Mouse (Mus musculus) myocyte (in vitro differentiated cells): ENCODE measurements around the gene Sh3rf3. TPM values are rescaled to one million over a fixed set of nuclear protein-coding genes. Genes with fewer than 3 reads are reported as not detected.
A peak's percentile ranks its signal among the peaks of the same experiment; 100 is the strongest.

Experiments used
- H3K27me3 ChIP-seq: one replicate; pipeline ENCODE4 v1.6.1; 2011; ENCODE audit not compliant: control insufficient read depth, insufficient read depth, insufficient read length
- H3K36me3 ChIP-seq: one replicate; pipeline ENCODE4 v1.6.1; 2011; ENCODE audit not compliant: control insufficient read depth, insufficient read depth
- H3K4me2 ChIP-seq: one replicate; pipeline ENCODE4 v1.6.1; 2011; ENCODE audit warnings: low read depth, control low read depth
- H3K4me3 ChIP-seq: one replicate; pipeline ENCODE4 v1.5.1; 2011; ENCODE audit warnings: mild to moderate bottlenecking, control low read depth, moderate library complexity
- H3K79me2 ChIP-seq: one replicate; pipeline ENCODE4 v1.6.1; 2011; ENCODE audit not compliant: control insufficient read depth, insufficient read depth
- H3ac ChIP-seq: one replicate; pipeline ENCODE4 v1.6.1; 2011; ENCODE audit not compliant: control insufficient read depth, insufficient read length
- CEBPB ChIP-seq: IDR thresholded peaks from 2 replicates; pipeline ENCODE4 v1.6.1; 2011; ENCODE audit warnings: mild to moderate bottlenecking, moderate library complexity; ENCODE audit not compliant: poor library complexity, insufficient read depth, severe bottlenecking
- E2F4 ChIP-seq: IDR thresholded peaks from one replicate; pipeline ENCODE4 v1.6.1; 2011; ENCODE audit warnings: mild to moderate bottlenecking, control low read depth, moderate library complexity; ENCODE audit not compliant: insufficient read depth
- MAX ChIP-seq: IDR thresholded peaks from one replicate; pipeline ENCODE4 v1.6.1; 2011; ENCODE audit warnings: low read depth, mild to moderate bottlenecking, control low read depth
- MYOD1 ChIP-seq, 3 experiments: IDR thresholded peaks; one replicate each; pipeline ENCODE4 v1.6.1; 2011; ENCODE audit warnings: control low read depth in 2 of 3, low read depth in 2 of 3, mild to moderate bottlenecking in 2 of 3, moderate library complexity in 1 of 3; ENCODE audit not compliant: insufficient read length in 2 of 3, control insufficient read depth in 1 of 3
- MYOG ChIP-seq, 3 experiments: IDR thresholded peaks; one replicate each; pipeline ENCODE4 v1.6.1; 2011; ENCODE audit warnings: control low read depth in 2 of 3, low read depth in 2 of 3, mild to moderate bottlenecking in 2 of 3; ENCODE audit not compliant: insufficient read length in 2 of 3, control insufficient read depth in 1 of 3, insufficient read depth in 1 of 3
- POLR2A ChIP-seq: IDR thresholded peaks from one replicate; pipeline ENCODE4 v1.6.1; 2011; ENCODE audit warnings: low read depth, mild to moderate bottlenecking, control low read depth, moderate library complexity; ENCODE audit not compliant: insufficient read length
- POLR2AphosphoS2 ChIP-seq: IDR thresholded peaks from one replicate; pipeline ENCODE4 v1.6.1; 2011; ENCODE audit warnings: low read depth, control low read depth; ENCODE audit not compliant: insufficient read length
- REST ChIP-seq: IDR thresholded peaks from one replicate; pipeline ENCODE4 v1.6.1; 2011; ENCODE audit warnings: mild to moderate bottlenecking, control low read depth, moderate library complexity; ENCODE audit not compliant: insufficient read depth, insufficient read length
- SRF ChIP-seq: IDR thresholded peaks from one replicate; pipeline ENCODE4 v1.6.1; 2011; ENCODE audit warnings: low read depth; ENCODE audit not compliant: control insufficient read depth, insufficient read length
- TCF12 ChIP-seq: IDR thresholded peaks from one replicate; pipeline ENCODE4 v1.6.1; 2011; ENCODE audit warnings: mild to moderate bottlenecking, control low read depth; ENCODE audit not compliant: poor library complexity, insufficient read depth, severe bottlenecking
- TCF3 ChIP-seq: IDR thresholded peaks from one replicate; pipeline ENCODE4 v1.6.1; 2011; ENCODE audit warnings: low read depth, control low read depth; ENCODE audit not compliant: insufficient read length
- USF1 ChIP-seq: IDR thresholded peaks from one replicate; pipeline ENCODE4 v1.6.1; 2011; ENCODE audit warnings: low read depth, mild to moderate bottlenecking, control low read depth, moderate library complexity
- polyA plus RNA-seq: library from polyadenylated mRNA; unstranded; fragments of >200 nt; fragmentation: generic; extraction: Trizol; gene quantifications from one replicate; pipeline ENCODE4 v1.2.1, GENCODE M21; 2012; ENCODE audit warnings: missing spikeins

Sh3rf3 gene
- polyA plus RNA-seq, 1 experiment = 0.10 TPM

DNA sequence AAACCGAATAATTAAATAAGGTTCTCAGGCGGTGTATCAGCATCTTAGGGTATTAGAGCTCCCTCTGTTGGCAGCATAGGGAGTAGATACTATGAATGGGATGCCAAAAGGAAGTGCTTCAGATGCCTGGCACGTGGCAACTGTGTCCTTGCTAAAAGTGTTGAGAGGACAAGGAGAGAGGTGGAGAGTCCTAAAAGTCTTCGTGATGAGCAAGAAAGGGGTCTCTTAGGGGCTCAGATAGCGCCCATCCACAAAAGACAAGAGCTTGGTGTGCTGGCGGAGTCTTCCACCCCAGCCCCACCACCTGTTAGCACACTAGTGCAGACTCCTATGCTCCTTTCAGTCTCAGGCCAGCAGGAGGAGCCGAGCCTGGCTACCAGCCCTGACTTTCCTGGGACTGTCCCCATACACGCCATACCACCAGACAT lies 336.8 kb downstream of the Sh3rf3 start:
- Histone ChIP-seq H3K36me3 (no peaks in the 10 kb centered on the region), H3K79me2 (no peaks in the 10 kb centered on the region), H3K4me2 (peak overlapping the region; percentile 26), H3K4me3 (no peak overlapping the region), H3K27me3 (no peaks in the 10 kb centered on the region), H3ac (no peak overlapping the region)
- TF ChIP-seq MYOG (IDR thresholded peaks at IDR 0.05; ENCODE audit: control insufficient read depth in 1 of 3, insufficient read depth in 1 of 3, insufficient read length in 2 of 3, low read depth in 2 of 3) (peak in 1 of 3 experiments; percentile 27), MYOD1 (IDR thresholded peaks at IDR 0.05; ENCODE audit: control insufficient read depth in 1 of 3, insufficient read length in 2 of 3, low read depth in 2 of 3) (peak in 2 of 3 experiments; percentile 32 to 42), MAX (no peak)

DNA sequence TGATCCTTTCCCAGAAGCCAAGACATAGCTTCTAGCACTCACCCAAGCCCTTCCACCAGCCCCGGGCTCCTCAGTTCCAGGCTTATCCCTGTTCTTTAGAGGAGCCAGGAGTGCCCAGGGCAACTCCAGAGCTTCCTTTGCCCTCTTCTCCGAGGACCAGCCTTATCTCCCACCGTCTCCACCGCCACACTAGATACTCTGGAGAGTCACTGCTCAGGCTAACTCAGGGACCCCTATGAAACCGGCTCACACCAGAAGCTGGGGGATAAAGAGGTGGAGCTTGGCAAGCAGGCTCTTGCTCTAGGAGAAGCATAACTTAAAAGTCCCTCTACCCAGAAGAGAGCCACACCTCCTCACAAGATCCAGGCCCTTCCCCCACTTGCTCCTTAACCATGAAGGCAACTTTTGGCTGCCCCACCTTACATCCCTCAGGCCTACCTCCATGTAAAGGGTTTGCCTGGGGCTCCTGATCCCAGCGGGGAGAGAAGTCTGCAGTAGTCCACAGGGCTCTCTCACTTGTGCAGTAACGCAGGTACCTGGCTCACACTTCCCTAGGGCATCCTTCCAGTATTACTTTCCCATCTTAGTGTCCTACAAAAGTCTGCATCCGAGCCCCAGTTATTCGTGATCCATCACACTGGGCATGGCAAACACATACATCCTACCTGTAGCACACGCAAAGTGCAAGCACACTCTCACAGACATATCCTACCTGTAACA lies 337.9 kb downstream of the Sh3rf3 start:
- H3ac ChIP-seq = no peak overlapping the region
- no peak overlapping the region for H3K4me3 ChIP-seq
- H3K27me3 ChIP-seq = no peaks in the 10 kb centered on the region
- TF ChIP-seq MYOG (IDR thresholded peaks at IDR 0.05; ENCODE audit: control insufficient read depth in 1 of 3, insufficient read depth in 1 of 3, insufficient read length in 2 of 3, low read depth in 2 of 3) (no peak), POLR2AphosphoS2 (no peak)
- H3K4me2 ChIP-seq = no peak overlapping the region
- no peaks in the 10 kb centered on the region for H3K36me3 ChIP-seq
- no peaks in the 10 kb centered on the region for H3K79me2 ChIP-seq

GRCm38 (mm10) chr10:59152544-59153081 lies 339.5 kb downstream of the Sh3rf3 start:
- Histone ChIP-seq H3ac (no peak overlapping the region), H3K4me3 (no peak overlapping the region), H3K36me3 (peaks cover 6% of the 10 kb centered on the region), H3K79me2 (no peaks in the 10 kb centered on the region), H3K27me3 (no peaks in the 10 kb centered on the region), H3K4me2 (no peak overlapping the region)
- TF ChIP-seq SRF = no peak
- no peak for TF ChIP-seq E2F4
- TF ChIP-seq POLR2A = no peak
- TF ChIP-seq MYOG (IDR thresholded peaks at IDR 0.05; ENCODE audit: control insufficient read depth in 1 of 3, insufficient read depth in 1 of 3, insufficient read length in 2 of 3, low read depth in 2 of 3) = peak in 1 of 3 experiments; percentile 53
- no peak for TF ChIP-seq REST
- TF ChIP-seq POLR2AphosphoS2 = peak; percentile 32
- no peak for TF ChIP-seq MAX
- TF ChIP-seq MYOD1 (IDR thresholded peaks at IDR 0.05; ENCODE audit: control insufficient read depth in 1 of 3, insufficient read length in 2 of 3, low read depth in 2 of 3) = peak in 1 of 3 experiments; percentile 27
- no peak for TF ChIP-seq USF1
- no peak for TF ChIP-seq TCF3
- 0 out of 2 replicates have a peak, but pooled peaks have one; percentile 53 for TF ChIP-seq CEBPB
- TF ChIP-seq TCF12 = no peak

DNA sequence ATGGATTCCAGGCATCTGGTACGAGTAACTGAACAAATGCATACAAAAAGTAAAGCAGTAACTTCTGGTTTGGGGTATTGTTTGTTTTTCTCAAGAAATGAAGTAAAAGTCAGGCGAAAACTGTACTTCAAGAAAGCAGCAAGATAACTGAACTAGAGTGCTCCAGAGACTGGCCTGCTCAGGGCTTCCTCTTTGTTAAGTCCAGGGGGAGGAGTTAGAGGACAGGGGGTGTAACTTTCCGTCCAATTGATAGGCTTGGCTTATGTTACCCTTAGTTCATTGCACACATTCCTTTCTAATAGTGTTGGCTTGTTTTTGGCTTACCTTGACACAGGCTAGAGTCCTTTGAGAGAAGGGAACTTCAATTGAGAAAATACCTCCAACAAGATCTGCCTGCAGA lies 345.5 kb downstream of the Sh3rf3 start:
- H3ac ChIP-seq = no peak overlapping the region
- no peak overlapping the region for H3K4me3 ChIP-seq
- H3K27me3 ChIP-seq = no peaks in the 10 kb centered on the region
- TF ChIP-seq E2F4 (no peak), MYOG (IDR thresholded peaks at IDR 0.05; ENCODE audit: control insufficient read depth in 1 of 3, insufficient read depth in 1 of 3, insufficient read length in 2 of 3, low read depth in 2 of 3) (no peak), CEBPB (no peak), MYOD1 (IDR thresholded peaks at IDR 0.05; ENCODE audit: control insufficient read depth in 1 of 3, insufficient read length in 2 of 3, low read depth in 2 of 3) (no peak), TCF12 (no peak), SRF (no peak), REST (no peak), USF1 (no peak), TCF3 (no peak)
- peaks cover 10% of the 10 kb centered on the region for H3K36me3 ChIP-seq
- H3K4me2 ChIP-seq = no peak overlapping the region
- H3K79me2 ChIP-seq = no peaks in the 10 kb centered on the region

- no peak overlapping the region for H3ac ChIP-seq
- peaks cover 13% of the 10 kb centered on the region for H3K36me3 ChIP-seq
- H3K4me2 ChIP-seq = no peak overlapping the region
- H3K4me3 ChIP-seq = no peak overlapping the region
- H3K79me2 ChIP-seq = no peaks in the 10 kb centered on the region
- TF ChIP-seq POLR2AphosphoS2 = no peak
- TF ChIP-seq MAX = no peak
- TF ChIP-seq MYOG (IDR thresholded peaks at IDR 0.05; ENCODE audit: control insufficient read depth in 1 of 3, insufficient read depth in 1 of 3, insufficient read length in 2 of 3, low read depth in 2 of 3) = peak in 1 of 3 experiments; percentile 16
- H3K27me3 ChIP-seq = no peaks in the 10 kb centered on the region
These were observed 349.2 kb downstream of the Sh3rf3 start for GRCm38 (mm10) chr10:59162185-59162897.
